Mouse (Mus musculus): ENCODE results near the gene Tgif2.

GRCm38 (mm10) chr2:156843331-156843730, 3.5 kb downstream of the Tgif2 start:
- TF ChIP-seq GATA1 (IDR thresholded peaks at IDR 0.05; ENCODE audit: borderline replicate concordance, low read length) = no peak
- TF ChIP-seq FLI1 (IDR thresholded peaks at IDR 0.05; ENCODE audit: low read length) = no peak
